Mouse (Mus musculus) ES-E14 (cell line): ENCODE results near the gene Llgl2. TPM values are rescaled to one million over a fixed set of nuclear protein-coding genes. Genes with fewer than 3 reads are reported as not detected.

Experiments
- DNase-seq: peaks from one replicate; pipeline ENCODE4 v3.0.0-alpha.2; 2013; ENCODE audit warnings: low read depth, low spot score
- H3K27ac ChIP-seq: 2 replicates; pipeline ENCODE4 v1.5.1; 2012; ENCODE audit warnings: low read depth, mild to moderate bottlenecking, low read length, moderate library complexity, mixed read lengths; ENCODE audit not compliant: poor library complexity, insufficient read depth, severe bottlenecking
- H3K36me3 ChIP-seq: 2 replicates; pipeline ENCODE4 v1.6.1; 2012; ENCODE audit warnings: mild to moderate bottlenecking, low read length, moderate library complexity, mixed read lengths; ENCODE audit not compliant: control insufficient read depth, poor library complexity, insufficient read depth, severe bottlenecking
- H3K4me1 ChIP-seq, 2 experiments: fragments of 150-350 bp in 1 of 2; sonication (generic) in 1 of 2; 2 replicates each; pipeline ENCODE4 v1.6.1; 2012; ENCODE audit warnings: low read length in 2 of 2, mild to moderate bottlenecking in 1 of 2, mixed read lengths in 1 of 2; ENCODE audit not compliant: control insufficient read depth in 2 of 2, insufficient read depth in 2 of 2, poor library complexity in 1 of 2
- H3K4me3 ChIP-seq, 2 experiments: fragments of 150-350 bp in 1 of 2; sonication (generic) in 1 of 2; 2 replicates each; pipeline ENCODE4 v1.5.1; 2012; ENCODE audit warnings: low read length in 2 of 2, low read depth in 1 of 2, mild to moderate bottlenecking in 1 of 2, mixed read lengths in 1 of 2; ENCODE audit not compliant: insufficient read depth in 1 of 2, poor library complexity in 1 of 2, severe bottlenecking in 1 of 2
- H3K9ac ChIP-seq: 2 replicates; pipeline ENCODE4 v1.6.1; 2012; ENCODE audit warnings: low read depth, mild to moderate bottlenecking, low read length, mixed read lengths; ENCODE audit not compliant: poor library complexity, insufficient read depth, severe bottlenecking
- H3K9me3 ChIP-seq: fragments of 150-350 bp; sonication (generic); 2 replicates; pipeline ENCODE4 v1.6.1; 2012; ENCODE audit warnings: low read depth, mild to moderate bottlenecking, low read length; ENCODE audit not compliant: control insufficient read depth, insufficient read depth
- CHD2 ChIP-seq: IDR thresholded peaks from 2 replicates; pipeline ENCODE4 v1.6.1; 2014; ENCODE audit warnings: mild to moderate bottlenecking, low read depth, low read length, inconsistent platforms
- HCFC1 ChIP-seq: IDR thresholded peaks from 2 replicates; pipeline ENCODE4 v1.6.1; 2012; ENCODE audit warnings: low read length, inconsistent platforms, borderline replicate concordance; ENCODE audit not compliant: insufficient read depth
- MAFK ChIP-seq: IDR thresholded peaks from 2 replicates; pipeline ENCODE4 v1.6.1; 2014; ENCODE audit warnings: mild to moderate bottlenecking, low read depth, low read length, inconsistent platforms; ENCODE audit not compliant: insufficient read depth
- ZC3H11A ChIP-seq: IDR thresholded peaks from 2 replicates; pipeline ENCODE4 v1.6.1; 2012; ENCODE audit warnings: low read depth, mild to moderate bottlenecking, inconsistent platforms, low read length, borderline replicate concordance
- ZNF384 ChIP-seq: IDR thresholded peaks from 2 replicates; pipeline ENCODE4 v1.6.1; 2012; ENCODE audit warnings: low read depth, low read length, inconsistent platforms
- in situ Hi-C, 2 experiments: fragments of 600-800 bp; cut with MboI; formaldehyde crosslinking; loops; one replicate each; pipeline ENCODE4 v1.15.1; 2025; ENCODE audit warnings: low sequenced_read_pairs in 2 of 2, inconsistent platforms in 1 of 2; ENCODE audit not compliant: unreplicated experiment in 2 of 2
- total RNA-seq: library from RNA; depleted of rRNA; stranded (reverse); fragments of 300-350 nt; gene quantifications from 2 replicates; pipeline ENCODE4 v1.2.3, GENCODE M21; 2012

Llgl2 gene
- total RNA-seq, 1 experiment, result 145 TPM

GRCm38 (mm10) chr11:115807971-115808370 is 15.9 kb upstream of the Llgl2 start:
- peaks cover 3 to 28% of the 10 kb centered on the region in 2 experiments; a peak in 2 of 4 replicates for H3K4me1 ChIP-seq
- H3K4me3 ChIP-seq, result no peak overlapping the region
- in situ Hi-C loops, result no loop called here
- no peak for DNase-seq
- no peak overlapping the region for H3K9ac ChIP-seq
- TF ChIP-seq CHD2 (no peak), ZC3H11A (no peak)
- H3K27ac ChIP-seq, result no peak overlapping the region
- H3K9me3 ChIP-seq, result no peaks in the 10 kb centered on the region
- H3K36me3 ChIP-seq, result peaks cover 20% of the 10 kb centered on the region; the same call in 1 of the 2 replicates

- Histone ChIP-seq H3K9ac (no peak overlapping the region), H3K4me1 (peaks cover 3 to 28% of the 10 kb centered on the region in 2 experiments; a peak in 2 of 4 replicates), H3K27ac (no peak overlapping the region), H3K36me3 (peaks cover 12% of the 10 kb centered on the region; the same call in 1 of the 2 replicates), H3K9me3 (no peaks in the 10 kb centered on the region), H3K4me3 (no peak overlapping the region)
- TF ChIP-seq MAFK (no peak), ZNF384 (no peak), CHD2 (no peak), ZC3H11A (no peak), HCFC1 (no peak)
- in situ Hi-C loops, result no loop called here
- no peak for DNase-seq
Observed at GRCm38 (mm10) chr11:115808696-115809310, 15.0 kb upstream of the Llgl2 start.

- no peak overlapping the region for H3K9ac ChIP-seq
- TF ChIP-seq CHD2 (no peak), ZC3H11A (no peak), MAFK (no peak), HCFC1 (no peak), ZNF384 (no peak)
- H3K9me3 ChIP-seq, result no peaks in the 10 kb centered on the region
- peaks cover 3 to 28% of the 10 kb centered on the region in 2 experiments; a peak in 2 of 4 replicates for H3K4me1 ChIP-seq
- peaks cover 11% of the 10 kb centered on the region; the same call in 1 of the 2 replicates for H3K36me3 ChIP-seq
- in situ Hi-C loops, result no loop called here
- H3K27ac ChIP-seq, result no peak overlapping the region
- no peak overlapping the region for H3K4me3 ChIP-seq
- no peak for DNase-seq
Observed at GRCm38 (mm10) chr11:115809311-115809781, 14.5 kb upstream of the Llgl2 start.

- Histone ChIP-seq H3K9me3 (no peaks in the 10 kb centered on the region), H3K4me1 (peaks cover 3 to 28% of the 10 kb centered on the region in 2 experiments; a peak in 2 of 4 replicates), H3K4me3 (no peak overlapping the region; a peak in 1 of 4 replicates), H3K36me3 (peaks cover 2% of the 10 kb centered on the region; the same call in 1 of the 2 replicates), H3K27ac (no peak overlapping the region), H3K9ac (no peak overlapping the region)
- DNase-seq, result no peak
- TF ChIP-seq HCFC1 (no peak), ZC3H11A (no peak), ZNF384 (no peak), MAFK (no peak), CHD2 (no peak)
- in situ Hi-C loops, result no loop called here
Observed at GRCm38 (mm10) chr11:115810377-115810776, 13.5 kb upstream of the Llgl2 start.
